Mouse (Mus musculus): ENCODE measurements around the gene Zfp523.
A peak's percentile ranks its signal among the peaks of the same experiment; 100 is the strongest.

- no peak for TF ChIP-seq CTCF (IDR thresholded peaks at IDR 0.05; ENCODE audit: borderline replicate concordance, insufficient read depth, low read length)
- 0 out of 2 replicates have a peak, but pooled peaks have one; percentile 9 for TF ChIP-seq POLR2A (IDR thresholded peaks at IDR 0.05; ENCODE audit: low read depth, low read length)
Observed at GRCm38 (mm10) chr17:28208314-28208612, 31.3 kb downstream of the Zfp523 start.
